Mouse (Mus musculus) stomach, postnatal 0 days (tissue): Measurements from ENCODE around the gene Frzb. TPM values are rescaled to one million over a fixed set of nuclear protein-coding genes. Genes with fewer than 3 reads are reported as not detected.
"Not testable (repeated sequence)": the region's sequence is repeated elsewhere in the genome, so short reads cannot be mapped to it uniquely, and the experiment has no call there.

Experiments
- ATAC-seq: fragments of 200-750 bp; cut with Nextera tagmentation; 2 replicates; pipeline ENCODE4 v1.8.0; 2017; ENCODE audit not compliant: low FRiP score, low TSS enrichment
- DNase-seq: peaks from one replicate; pipeline ENCODE4 v3.0.0-alpha.2; 2016; ENCODE audit warnings: low spot score
- H3K27ac ChIP-seq: fragments of 300-500 bp; sonication (generic); replicated peaks from 2 replicates; pipeline ENCODE4 v1.5.1; 2014; ENCODE audit warnings: mild to moderate bottlenecking, control low read depth
- H3K27me3 ChIP-seq: fragments of 300-500 bp; sonication (generic); 2 replicates; pipeline ENCODE4 v1.6.1; 2014; ENCODE audit warnings: low read length; ENCODE audit not compliant: control insufficient read depth, insufficient read depth
- H3K36me3 ChIP-seq: fragments of 300-500 bp; sonication (generic); 2 replicates; pipeline ENCODE4 v1.6.1; 2014; ENCODE audit warnings: low read length, mixed read lengths; ENCODE audit not compliant: control insufficient read depth, insufficient read depth
- H3K4me1 ChIP-seq: fragments of 300-500 bp; sonication (generic); replicated peaks from 2 replicates; pipeline ENCODE4 v1.6.1; 2014; ENCODE audit warnings: antibody characterized with exemption; ENCODE audit not compliant: control insufficient read depth, insufficient read depth
- H3K4me2 ChIP-seq: fragments of 300-500 bp; sonication (generic); replicated peaks from 2 replicates; pipeline ENCODE4 v1.6.1; 2014; ENCODE audit warnings: low read depth, mild to moderate bottlenecking, control low read depth, moderate library complexity
- H3K4me3 ChIP-seq: fragments of 300-500 bp; sonication (generic); 2 replicates; pipeline ENCODE4 v1.5.1; 2014; ENCODE audit warnings: low read depth, low read length, control low read depth
- H3K9ac ChIP-seq: fragments of 300-500 bp; sonication (generic); 2 replicates; pipeline ENCODE4 v1.6.1; 2014; ENCODE audit warnings: mild to moderate bottlenecking, low read length, control low read depth, mixed read lengths
- H3K9me3 ChIP-seq: fragments of 300-500 bp; sonication (generic); 2 replicates; pipeline ENCODE4 v1.6.1; 2016; ENCODE audit warnings: low read length; ENCODE audit not compliant: control insufficient read depth
- CTCF ChIP-seq: IDR thresholded peaks from 2 replicates; pipeline ENCODE4 v1.5.1; 2016; ENCODE audit warnings: antibody characterized with exemption, low read depth, mild to moderate bottlenecking, moderate library complexity
- EP300 ChIP-seq: optimal IDR thresholded peaks from 2 replicates; pipeline ENCODE3; 2016; ENCODE audit warnings: antibody characterized with exemption
- WGBS: fragments of 180-500 bp; shearing (Covaris S2); extraction: QIAGEN DNeasy Blood & Tissue Kit; methylation state at CpG from one replicate; pipeline ENCODE4 v1.1.7; 2014; 5-methylcytosine and 5-hydroxymethylcytosine counted together
- polyA plus RNA-seq: library from polyadenylated mRNA; unstranded; fragments of >200 nt; fragmentation: Nextera tagmentation; extraction: Ambion mirVana; gene quantifications from 2 replicates; pipeline ENCODE4 v1.2.1, GENCODE M21; 2015

The Frzb gene
- polyA plus RNA-seq, result 1.1 and 1.6 TPM in 2 replicates

GRCm38 (mm10) chr2:80447291-80447791, at the start of gene Frzb:
Gene Frzb, minus strand, starts transcription at chr2:80447625.
- Histone ChIP-seq H3K9ac (peak within 1 kb of the TSS; percentile 53), H3K9me3 (no peaks in the 10 kb centered on the region), H3K4me1 (no peaks in the 10 kb centered on the region; the same call in 1 of the 2 replicates), H3K4me2 (peak within 1 kb of the TSS; percentile 97), H3K36me3 (no peaks in the 10 kb centered on the region), H3K4me3 (peak within 1 kb of the TSS; percentile 55), H3K27me3 (peaks cover 4% of the 10 kb centered on the region; the same call in 1 of the 2 replicates), H3K27ac (no peak within 1 kb of the TSS)
- ATAC-seq (peak; percentile 73; the same call in 1 of the 2 replicates), DNase-seq (peak; percentile 42)
- TF ChIP-seq EP300, result no peak
- 0 out of 2 replicates have a peak, but pooled peaks have one; percentile 1 for TF ChIP-seq CTCF
- WGBS, result under 1% methylated on average over 33 of the region's 33 CpGs

GRCm38 (mm10) chr2:80495304-80495703, 47.9 kb upstream of the Frzb start:
- H3K27ac ChIP-seq, H3K9ac ChIP-seq, H3K9me3 ChIP-seq, H3K4me3 ChIP-seq, H3K4me1 ChIP-seq, H3K36me3 ChIP-seq, H3K4me2 ChIP-seq, ATAC-seq, H3K27me3 ChIP-seq, DNase-seq: not testable (repeated sequence)
- WGBS, result 76% methylated on average over 7 of the region's 7 CpGs

DNA sequence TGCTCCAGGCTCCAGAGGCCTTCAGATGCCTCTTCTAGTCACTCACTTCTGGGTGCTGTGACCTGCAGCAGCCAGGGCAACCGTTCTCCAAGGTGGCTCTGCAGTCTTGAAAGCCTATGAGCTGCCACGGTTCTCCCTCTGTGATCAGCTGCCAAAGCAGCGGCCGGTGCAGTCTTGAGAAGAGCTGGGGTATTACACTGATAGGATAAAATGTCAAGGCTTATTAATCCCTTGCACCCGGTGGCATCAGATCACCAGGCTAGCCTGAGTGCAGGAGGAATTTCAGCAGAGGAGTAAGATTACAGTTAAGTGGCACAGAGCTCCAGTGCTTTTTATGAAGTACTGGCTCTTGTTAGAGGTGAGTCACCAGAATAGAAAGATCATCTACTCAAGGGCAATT, 39.4 kb upstream of the Frzb start:
- no peaks in the 10 kb centered on the region for H3K4me1 ChIP-seq
- 58% methylated on average over 5 of the region's 5 CpGs for WGBS
- H3K4me2 ChIP-seq, result no peak overlapping the region
- H3K4me3 ChIP-seq, result no peak overlapping the region
- H3K27ac ChIP-seq, result no peak overlapping the region
- TF ChIP-seq CTCF (no peak), EP300 (no peak)
- ATAC-seq (no peak), DNase-seq (no peak)
- H3K27me3 ChIP-seq, result no peaks in the 10 kb centered on the region
- no peaks in the 10 kb centered on the region for H3K36me3 ChIP-seq
- no peaks in the 10 kb centered on the region for H3K9me3 ChIP-seq
- H3K9ac ChIP-seq, result no peak overlapping the region

DNA sequence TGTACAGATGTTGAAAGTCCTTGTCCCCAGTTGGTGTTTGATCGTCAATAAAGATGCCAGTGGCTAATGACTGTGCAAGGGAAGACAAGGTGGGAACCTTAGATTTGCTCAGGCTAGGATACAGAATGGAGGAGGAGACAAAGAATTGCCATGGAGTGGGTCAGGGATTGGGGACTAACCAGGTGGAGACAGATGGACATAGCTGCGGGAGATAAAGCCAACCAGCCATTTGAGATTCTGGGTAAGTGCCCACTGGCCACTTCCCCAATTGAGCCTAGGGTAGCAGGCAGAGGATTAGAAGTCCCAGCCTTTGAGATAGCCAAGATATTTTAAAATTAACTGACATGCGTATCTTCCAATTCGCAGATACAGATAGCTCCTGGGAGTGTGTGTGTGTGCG, 37.5 kb upstream of the Frzb start:
- no peaks in the 10 kb centered on the region for H3K27me3 ChIP-seq
- no peak overlapping the region for H3K4me3 ChIP-seq
- no peak overlapping the region for H3K4me2 ChIP-seq
- 94% methylated on average over 5 of the region's 5 CpGs for WGBS
- H3K36me3 ChIP-seq, result no peaks in the 10 kb centered on the region
- no peaks in the 10 kb centered on the region for H3K4me1 ChIP-seq
- TF ChIP-seq EP300 (no peak), CTCF (no peak)
- no peaks in the 10 kb centered on the region for H3K9me3 ChIP-seq
- no peak overlapping the region for H3K27ac ChIP-seq
- no peak overlapping the region for H3K9ac ChIP-seq
- ATAC-seq, result no peak
- no peak for DNase-seq

DNA sequence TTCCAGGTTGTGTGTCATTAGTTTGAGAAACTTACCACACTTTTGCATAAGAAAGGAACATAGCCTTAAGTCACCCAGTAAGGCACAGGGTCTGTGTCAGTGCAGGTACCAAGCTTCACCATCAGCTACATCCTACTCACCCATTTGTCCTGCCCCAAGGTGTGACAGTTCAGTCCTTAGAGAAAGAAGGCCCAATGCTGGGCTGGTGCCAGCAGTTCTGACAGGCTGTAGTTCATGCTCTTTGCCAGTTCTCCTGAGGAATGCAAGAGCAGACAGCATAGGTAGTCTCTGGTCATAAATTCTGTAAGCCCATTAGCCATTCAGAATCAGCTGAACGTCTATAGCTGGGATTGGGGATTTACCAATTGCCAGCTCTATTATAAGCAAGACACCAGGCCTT, 28.4 kb upstream of the Frzb start:
- no peak overlapping the region for H3K9ac ChIP-seq
- no peaks in the 10 kb centered on the region for H3K36me3 ChIP-seq
- H3K27ac ChIP-seq, result no peak overlapping the region
- no peaks in the 10 kb centered on the region for H3K4me1 ChIP-seq
- H3K4me3 ChIP-seq, result no peak overlapping the region
- DNase-seq, result no peak
- no peaks in the 10 kb centered on the region for H3K27me3 ChIP-seq
- H3K9me3 ChIP-seq, result no peaks in the 10 kb centered on the region
- ATAC-seq, result no peak
- TF ChIP-seq CTCF, result no peak
- no peak for TF ChIP-seq EP300
- 69% methylated on average over 1 of the region's 1 CpGs for WGBS
- no peak overlapping the region for H3K4me2 ChIP-seq

DNA sequence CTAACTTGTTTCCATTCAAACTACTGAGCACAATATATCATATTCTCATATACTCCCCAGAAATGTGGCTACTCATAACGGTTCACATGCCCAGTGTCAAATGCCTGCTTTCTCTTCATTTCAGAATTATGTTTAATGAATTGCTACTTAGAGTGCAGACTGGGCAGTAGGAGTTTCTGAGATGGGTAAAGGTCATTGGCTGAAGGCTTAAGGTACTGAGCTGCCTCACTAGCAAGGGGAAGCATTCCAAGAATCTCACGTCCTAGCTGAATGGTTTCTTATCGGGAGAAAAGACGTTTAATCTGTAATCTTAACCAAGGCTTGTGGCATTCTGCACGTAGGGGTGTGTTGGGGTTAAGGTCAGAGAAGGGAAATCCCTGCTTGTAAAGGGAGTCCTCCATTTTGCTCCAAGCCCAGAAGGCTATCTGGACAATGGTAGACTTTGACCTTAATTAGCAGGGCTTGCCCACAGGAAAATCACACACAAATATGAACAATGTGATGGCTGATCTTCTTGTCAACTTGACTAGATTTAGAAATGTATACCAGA, 26.9 kb upstream of the Frzb start:
- Histone ChIP-seq H3K27me3 (no peaks in the 10 kb centered on the region), H3K36me3 (no peaks in the 10 kb centered on the region), H3K9ac (no peak overlapping the region), H3K4me2 (no peak overlapping the region), H3K4me1 (no peaks in the 10 kb centered on the region), H3K27ac (no peak overlapping the region), H3K9me3 (no peaks in the 10 kb centered on the region), H3K4me3 (no peak overlapping the region)
- 45% methylated on average over 5 of the region's 5 CpGs for WGBS
- no peak for TF ChIP-seq CTCF
- TF ChIP-seq EP300, result no peak
- ATAC-seq (0 out of 2 replicates have a peak, but pooled peaks have one; percentile 32), DNase-seq (no peak)
